Mouse (Mus musculus) effector memory CD4-positive, alpha-beta T cell, adult 5 months (primary cell): ENCODE data around the gene 4931409K22Rik. TPM values are rescaled to one million over a fixed set of nuclear protein-coding genes. Genes with fewer than 3 reads are reported as not detected.

Source experiments
- polyA plus RNA-seq: library from polyadenylated mRNA; unstranded; fragments of 100-300 nt; shearing (Covaris generic); gene quantifications from one replicate; pipeline ENCODE4 v1.2.1, GENCODE M21; 2017

The 4931409K22Rik gene
- not detected for polyA plus RNA-seq

DNA sequence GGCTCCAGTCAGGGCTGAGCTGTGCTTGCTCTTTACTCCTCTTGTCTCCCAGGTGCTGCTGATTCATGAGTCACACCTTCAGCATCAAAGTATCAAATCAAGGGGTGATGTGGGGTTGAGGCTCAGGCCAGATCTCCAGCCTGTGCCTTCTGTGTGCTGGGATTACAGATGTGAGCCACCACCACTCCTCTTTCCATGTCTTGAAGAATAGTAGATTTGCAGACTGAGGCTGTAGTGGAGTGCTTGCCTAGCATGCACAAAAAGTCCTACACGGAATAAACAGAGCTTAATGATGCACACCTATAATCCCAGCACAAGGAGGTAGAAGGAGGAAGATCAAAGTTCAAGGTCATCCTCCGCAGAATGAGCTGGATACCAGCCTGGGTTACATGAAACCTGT lies at the start of gene 4931409K22Rik:
Gene 4931409K22Rik, minus strand, starts transcription at position 101 of the 400 bp plus-strand sequence.

DNA sequence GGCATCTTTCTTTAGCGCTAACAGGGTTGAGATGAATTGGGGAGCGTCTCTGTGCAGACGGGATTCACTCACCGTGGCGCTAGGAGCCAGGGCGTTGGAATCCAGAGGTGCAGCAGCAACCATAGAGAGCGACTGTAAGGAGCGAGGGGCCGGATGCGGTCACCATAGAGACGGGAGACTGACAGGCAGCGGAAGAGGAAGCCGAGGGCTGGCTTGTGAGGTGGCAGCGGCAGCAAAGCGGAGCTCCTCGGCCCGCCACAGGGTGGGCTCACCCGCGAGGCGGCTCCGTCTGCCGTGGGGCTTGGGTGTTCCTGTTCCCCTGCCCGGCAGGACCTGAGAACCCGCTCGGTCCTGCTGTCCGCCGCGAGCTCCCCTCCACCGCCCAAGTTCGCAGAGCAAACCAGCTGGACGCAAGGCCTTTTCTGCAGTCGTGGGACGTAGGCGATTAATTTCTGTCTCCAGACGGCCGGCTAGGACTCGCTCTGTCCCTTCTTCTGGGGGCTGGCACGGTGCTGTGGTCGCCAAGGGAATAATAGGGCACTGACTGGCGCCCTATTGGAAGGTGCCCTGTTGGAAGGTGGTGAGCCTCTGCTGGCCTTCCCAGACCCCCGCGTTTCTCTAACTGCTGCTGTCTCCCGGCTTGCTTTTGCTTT lies 30.1 kb upstream of the 4931409K22Rik start, which contains the start of gene Chpf2:
Gene Chpf2, plus strand, starts transcription at position 195 of the 653 bp plus-strand sequence.

DNA sequence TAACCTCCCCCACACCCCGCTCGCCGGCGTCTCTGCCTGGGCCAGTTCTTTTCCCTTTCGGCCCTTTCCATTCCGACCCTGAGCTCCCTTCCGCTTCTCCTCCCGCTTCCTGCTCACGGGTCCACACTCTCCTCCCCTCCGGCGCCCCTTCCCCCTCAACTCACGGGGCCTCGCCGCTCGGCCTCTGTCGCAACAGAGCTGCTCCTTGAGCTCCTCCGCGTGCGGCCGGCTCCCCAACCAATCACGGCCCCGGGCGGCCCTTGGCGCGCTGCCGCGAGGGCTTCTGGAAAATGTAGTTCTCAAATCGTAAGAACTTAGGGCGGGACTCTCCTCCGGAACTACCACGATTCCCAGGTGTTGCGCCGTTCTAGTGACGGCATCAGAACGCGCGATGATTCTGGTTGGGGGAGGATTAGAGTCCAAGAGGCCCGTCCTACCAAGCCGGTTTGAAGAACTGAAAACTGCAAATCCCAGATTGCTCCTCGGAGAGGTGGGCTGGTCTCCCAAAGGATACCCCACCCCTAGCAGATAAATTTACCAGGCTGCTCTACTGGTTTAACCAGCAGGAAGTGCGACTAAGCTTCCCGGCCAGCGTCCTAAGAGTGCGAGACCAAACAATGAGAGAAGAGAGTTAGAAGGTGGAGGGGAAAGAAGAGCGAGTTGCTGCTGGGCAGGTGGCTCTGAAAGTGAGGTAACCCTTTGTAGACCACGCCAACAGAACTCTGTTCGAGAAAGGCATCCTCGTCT lies 20.7 kb upstream of the 4931409K22Rik start, which contains the start of gene Abcf2:
Gene Abcf2, minus strand, starts transcription at position 285 of the 747 bp plus-strand sequence.

DNA sequence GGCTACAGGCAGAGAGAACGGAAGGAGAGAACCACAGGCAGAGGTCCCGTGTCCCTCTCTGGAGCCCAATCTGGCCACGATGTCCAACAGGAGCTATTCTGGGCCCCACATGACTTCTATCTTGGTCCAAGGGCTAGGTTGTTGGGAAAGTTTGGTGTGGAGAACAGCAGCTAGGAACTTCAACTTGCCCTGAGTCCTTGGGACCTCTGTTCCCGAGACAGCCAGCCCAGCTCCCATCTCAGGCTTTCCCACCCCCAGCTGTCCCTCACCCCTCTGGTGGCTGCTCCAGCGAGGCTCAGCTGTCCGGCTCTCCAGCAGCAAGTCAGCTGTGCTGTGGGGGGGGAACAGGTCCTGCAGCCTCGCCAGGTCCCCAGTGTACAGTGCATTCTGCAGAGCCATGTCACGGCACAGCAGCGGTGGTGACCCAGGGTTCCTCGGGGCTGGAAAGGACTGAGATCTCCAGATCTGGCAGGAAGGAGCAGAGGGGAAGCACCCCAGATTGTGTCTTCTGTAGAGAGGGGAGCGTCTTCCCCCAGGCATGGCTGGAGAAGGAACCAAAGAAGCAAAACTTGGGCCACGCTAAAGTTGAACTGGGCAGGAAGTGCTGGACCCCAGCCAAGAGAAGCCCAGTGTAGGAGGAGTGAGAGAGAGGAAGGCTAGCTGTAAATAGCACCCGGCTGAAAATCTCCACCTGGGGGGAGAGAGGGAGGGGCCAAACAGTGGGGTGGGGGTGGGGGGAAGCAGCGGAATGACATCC lies 16.0 kb downstream of the 4931409K22Rik start, which contains the start of gene Asb10:
Gene Asb10, minus strand, starts transcription at position 592 of the 757 bp plus-strand sequence.

DNA sequence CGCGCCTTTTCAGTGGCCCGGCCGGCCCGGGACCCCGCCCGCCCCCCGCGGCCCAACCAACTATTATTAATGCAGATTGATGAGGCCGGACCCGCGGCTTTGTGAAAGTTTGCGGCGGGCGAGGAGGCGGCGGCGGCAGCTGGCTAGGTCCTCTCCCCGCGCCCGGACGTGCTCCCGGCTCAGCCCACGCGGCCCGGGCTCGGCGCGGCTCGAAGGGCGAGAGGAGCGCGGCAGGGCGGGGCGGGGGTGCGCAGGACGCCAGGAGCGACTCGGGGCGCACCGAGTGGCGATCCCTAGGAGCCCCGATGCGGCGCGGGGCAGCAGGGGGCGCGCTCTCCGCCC lies 29.7 kb downstream of the 4931409K22Rik start, which contains the start of gene Gbx1:
Gene Gbx1, minus strand, starts transcription at position 314 of the 342 bp plus-strand sequence.

Other genes starting within 250 kb of the 4931409K22Rik start
- gene Kcnh2, start 205.2 kb downstream of the 4931409K22Rik start, polyA plus RNA-seq: 1.1 TPM
- not detected for gene Nos3, start 192.0 kb downstream of the 4931409K22Rik start, polyA plus RNA-seq
- 0.21 TPM for gene Atg9b, start 164.7 kb downstream of the 4931409K22Rik start, polyA plus RNA-seq
- gene Abcb8, start 163.1 kb downstream of the 4931409K22Rik start, polyA plus RNA-seq: 12.3 TPM
- not detected for gene Asic3, start 143.4 kb downstream of the 4931409K22Rik start, polyA plus RNA-seq
- gene Cdk5, start 133.3 kb downstream of the 4931409K22Rik start, polyA plus RNA-seq: 63.6 TPM
- gene Slc4a2, start 133.0 kb downstream of the 4931409K22Rik start, polyA plus RNA-seq: 25.1 TPM
- gene Fastk, start 111.5 kb downstream of the 4931409K22Rik start, polyA plus RNA-seq: 95.0 TPM
- gene Tmub1, start 109.0 kb downstream of the 4931409K22Rik start, polyA plus RNA-seq: 46.2 TPM
- gene Agap3, start 104.6 kb downstream of the 4931409K22Rik start, polyA plus RNA-seq: 83.2 TPM
- not detected for gene Gbx1, start 29.6 kb downstream of the 4931409K22Rik start, polyA plus RNA-seq
- gene Asb10, start 15.8 kb downstream of the 4931409K22Rik start, polyA plus RNA-seq: not detected
- 68.3 TPM for gene Abcf2, start 20.7 kb upstream of the 4931409K22Rik start, polyA plus RNA-seq
- gene Chpf2, start 29.9 kb upstream of the 4931409K22Rik start, polyA plus RNA-seq: 28.0 TPM
- gene Smarcd3, start 67.6 kb upstream of the 4931409K22Rik start, polyA plus RNA-seq: 0.70 TPM
- gene Nub1, start 128.7 kb upstream of the 4931409K22Rik start, polyA plus RNA-seq: 97.1 TPM
- gene Wdr86, start 173.9 kb upstream of the 4931409K22Rik start, polyA plus RNA-seq: not detected
- not detected for gene Crygn, start 201.2 kb upstream of the 4931409K22Rik start, polyA plus RNA-seq